In the genomic region with DNA sequence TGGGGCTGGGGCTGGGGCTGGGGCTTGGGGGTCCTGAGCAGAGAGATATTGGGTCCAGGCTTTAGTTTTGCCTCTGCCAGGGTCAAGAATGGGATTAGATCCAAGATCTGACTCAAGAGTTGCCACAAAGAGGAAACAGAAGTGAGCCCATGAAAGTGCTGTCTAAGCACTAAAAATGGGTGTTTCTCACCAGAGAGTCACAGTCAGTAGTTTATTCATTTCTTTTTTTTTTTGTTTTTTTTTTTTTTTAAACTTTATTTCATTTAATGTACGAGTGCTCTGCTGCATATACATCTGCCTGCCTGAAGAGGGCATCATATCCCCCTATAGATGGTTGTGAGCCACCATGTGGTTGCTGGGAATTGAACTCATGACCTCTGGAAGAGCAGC, we compare ENCODE assay signal across 34 mouse cellular contexts. TPM values are rescaled to one million over a fixed set of nuclear protein-coding genes. Genes with fewer than 3 reads are reported as not detected.
DNase-seq lines count a peak whose midpoint lies in the region; ATAC-seq and TF ChIP-seq lines count a peak whose summit lies in the region.
"Had no signal": no experiment of that assay in that cellular context is flagged by ENCODE, and none has a peak within 500 bp of the region (broad histone marks: within the 10 kb centered on the region; RNA-seq: fewer than 3 reads in every experiment).

No protein-coding gene starts in this region.

- H3K9me3 ChIP-seq in liver, embryonic 11.5 days (ENCODE audit: control insufficient read depth, low read length) = no peaks in the 10 kb centered on the region
- H3K9me3 ChIP-seq in stomach, postnatal 0 days (ENCODE audit: control insufficient read depth, low read length) = no peaks in the 10 kb centered on the region
- H3K9me3 ChIP-seq: embryonic facial prominence, embryonic 12.5 days; limb, embryonic 10.5 days; liver, embryonic 13.5 days; lung, embryonic 15.5 days; midbrain, embryonic 10.5 days; neural tube, embryonic 13.5 days; stomach, embryonic 15.5 days had no signal

- TF ChIP-seq EP300 in stomach, postnatal 0 days (optimal IDR thresholded peaks at IDR 0.05) = no peak

- ATAC-seq in liver, embryonic 11.5 days (replicated peaks; ENCODE audit: low FRiP score) = no peak
- no peak for ATAC-seq in stomach, postnatal 0 days (ENCODE audit: low FRiP score, low TSS enrichment)
- no peak for ATAC-seq in cerebellum, adult (ENCODE audit: insufficient number of reproducible peaks, low FRiP score, low TSS enrichment)
- ATAC-seq: CD4-positive, CD25-positive, alpha-beta regulatory T cell, adult 4 months; forebrain, postnatal 0 days; hindbrain, embryonic 16.5 days; intestine, embryonic 16.5 days; midbrain, embryonic 16.5 days had no signal

- H3K36me3 ChIP-seq in liver, adult 2 months (ENCODE audit: control insufficient read depth, insufficient read depth, low read length) = no peaks in the 10 kb centered on the region
- peaks cover 26% of the 10 kb centered on the region for H3K36me3 ChIP-seq in liver, embryonic 11.5 days (ENCODE audit: control insufficient read depth, insufficient read depth, low read length)
- H3K36me3 ChIP-seq in stomach, postnatal 0 days (ENCODE audit: control insufficient read depth, insufficient read depth, low read length) = peaks cover 13% of the 10 kb centered on the region; the same call in 1 of the 2 replicates

- no peak for TF ChIP-seq CTCF in liver, adult 2 months (IDR thresholded peaks at IDR 0.05; ENCODE audit: low read depth, low read length)
- TF ChIP-seq CTCF in stomach, postnatal 0 days (IDR thresholded peaks at IDR 0.05; ENCODE audit: low read depth) = peak; percentile 21; the same call in 1 of the 2 replicates

- DNase-seq in adrenal gland, postnatal 14 days = peak; percentile 2
- no peak for DNase-seq in adrenal gland, postnatal 25 days
- DNase-seq in liver, adult 2 months (ENCODE audit: extremely low read depth, low read depth, low spot score) = peak; percentile 24
- no peak for DNase-seq in liver, embryonic 11.5 days (ENCODE audit: low spot score)
- peak; percentile 42 for DNase-seq in NIH3T3 (ENCODE audit: low read depth)
- DNase-seq in stomach, postnatal 0 days (ENCODE audit: low spot score) = no peak
- DNase-seq in right cerebral cortex, postnatal 14 days = no peak
- DNase-seq: adrenal gland, postnatal 36 days; forebrain, postnatal 0 days; gastrocnemius, postnatal 14 days; heart, postnatal 4 days; kidney, adult 9 months; kidney, postnatal 4 days; layer of hippocampus, adult 9-11 months; liver, embryonic 13.5 days; lung, postnatal 36 days; right cerebral cortex, adult 18-20 months; thymus, adult 18-20 months; thymus, postnatal 4 days had no signal

- no peak overlapping the region for H3K4me3 ChIP-seq in liver, adult 2 months (ENCODE audit: insufficient read depth, low read depth, low read length)
- no peak overlapping the region for H3K4me3 ChIP-seq in liver, embryonic 11.5 days (ENCODE audit: low read depth, low read length)
- H3K4me3 ChIP-seq in stomach, postnatal 0 days (ENCODE audit: low read depth, low read length) = no peak overlapping the region
- H3K4me3 ChIP-seq: embryonic facial prominence, embryonic 12.5 days; limb, embryonic 10.5 days; liver, embryonic 13.5 days; lung, embryonic 15.5 days; midbrain, embryonic 10.5 days; myocyte; neural tube, embryonic 13.5 days; stomach, embryonic 15.5 days had no signal

- H3K79me2 ChIP-seq in liver, adult 2 months (ENCODE audit: control insufficient read depth, insufficient read depth, low read length) = no peaks in the 10 kb centered on the region

- H3K27me3 ChIP-seq in liver, adult 2 months (ENCODE audit: control insufficient read depth, insufficient read depth, low read length) = no peaks in the 10 kb centered on the region
- H3K27me3 ChIP-seq in liver, embryonic 11.5 days (replicated peaks; ENCODE audit: control insufficient read depth, insufficient read depth, low read length) = no peaks in the 10 kb centered on the region
- no peaks in the 10 kb centered on the region for H3K27me3 ChIP-seq in stomach, postnatal 0 days (ENCODE audit: control insufficient read depth, insufficient read depth, low read length)
- H3K27me3 ChIP-seq: embryonic facial prominence, embryonic 12.5 days; liver, embryonic 13.5 days; lung, embryonic 15.5 days; neural tube, embryonic 13.5 days; stomach, embryonic 15.5 days had no signal

- no peak for TF ChIP-seq POLR2A in liver, adult 2 months (IDR thresholded peaks at IDR 0.05; ENCODE audit: extremely low read depth, insufficient read depth, low read length)

- 90% methylated on average over 1 of the region's 1 CpGs for WGBS in liver, adult 2 months
- 85% methylated on average over 1 of the region's 1 CpGs for WGBS in liver, embryonic 11.5 days
- WGBS in stomach, postnatal 0 days = 74% methylated on average over 1 of the region's 1 CpGs

- H3K27ac ChIP-seq in liver, adult 2 months (replicated peaks; ENCODE audit: insufficient read depth, low read depth, low read length) = no peak overlapping the region
- H3K27ac ChIP-seq in liver, embryonic 11.5 days (ENCODE audit: low read depth, low read length) = no peak overlapping the region
- no peak overlapping the region for H3K27ac ChIP-seq in stomach, postnatal 0 days (replicated peaks)
- H3K27ac ChIP-seq: embryonic facial prominence, embryonic 12.5 days; limb, embryonic 10.5 days; lung, embryonic 15.5 days; midbrain, embryonic 10.5 days; neural tube, embryonic 13.5 days; stomach, embryonic 15.5 days had no signal

- no peak overlapping the region for H3K4me2 ChIP-seq in liver, embryonic 11.5 days
- H3K4me2 ChIP-seq in stomach, postnatal 0 days (replicated peaks; ENCODE audit: low read depth) = no peak overlapping the region
- H3K4me2 ChIP-seq: embryonic facial prominence, embryonic 12.5 days; liver, embryonic 13.5 days; lung, embryonic 15.5 days; neural tube, embryonic 13.5 days; stomach, embryonic 15.5 days had no signal

- H3K9ac ChIP-seq in liver, adult 2 months (ENCODE audit: low read depth, low read length) = no peak overlapping the region
- H3K9ac ChIP-seq in liver, embryonic 11.5 days (ENCODE audit: low read depth, low read length) = no peak overlapping the region
- no peak overlapping the region for H3K9ac ChIP-seq in stomach, postnatal 0 days (ENCODE audit: low read length)
- H3K9ac ChIP-seq: embryonic facial prominence, embryonic 12.5 days; forebrain, postnatal 0 days; liver, embryonic 13.5 days; lung, embryonic 15.5 days; neural tube, embryonic 13.5 days; stomach, embryonic 15.5 days had no signal

- H3K4me1 ChIP-seq in liver, adult 2 months (ENCODE audit: control insufficient read depth, insufficient read depth, low read length) = peaks cover 3% of the 10 kb centered on the region; the same call in 1 of the 2 replicates
- peaks cover 20% of the 10 kb centered on the region for H3K4me1 ChIP-seq in liver, embryonic 11.5 days (replicated peaks; ENCODE audit: control insufficient read depth, insufficient read depth, low read length)
- no peaks in the 10 kb centered on the region; the same call in 1 of the 2 replicates for H3K4me1 ChIP-seq in stomach, postnatal 0 days (replicated peaks; ENCODE audit: control insufficient read depth, insufficient read depth)

RNA-seq across cellular contexts. Expression of a gene that starts 13.2 kb away (rescaled TPM):
- 39.0 and 42.2 TPM in 2 replicates for total RNA-seq in adrenal gland, postnatal 14 days (2021)
- 44.5 and 44.6 TPM in 2 replicates for total RNA-seq in adrenal gland, postnatal 25 days (2021)
- total RNA-seq in liver, adult 2 months (2014; rRNA removed) = 1.7 and 2.6 TPM in 2 replicates
- 2.0 and 2.1 TPM in 2 replicates for polyA plus RNA-seq in liver, adult 2 months (2012; rRNA removed)
- 43.4 and 47.4 TPM in 2 replicates for polyA plus RNA-seq in liver, embryonic 11.5 days (2014; fragmentation: Nextera tagmentation; extraction: Ambion mirVana)
- 21.2 and 21.5 TPM in 2 replicates for polyA plus RNA-seq in stomach, postnatal 0 days (2015; fragmentation: Nextera tagmentation; extraction: Ambion mirVana)

RNA-seq across cellular contexts. Expression of a gene that starts 35.0 kb away (rescaled TPM):
- 28.0 and 31.0 TPM in 2 replicates for total RNA-seq in adrenal gland, postnatal 14 days (2021)
- total RNA-seq in adrenal gland, postnatal 25 days (2021) = 27.0 and 31.9 TPM in 2 replicates
- total RNA-seq in liver, adult 2 months (2014; rRNA removed) = 2.2 and 2.7 TPM in 2 replicates
- 0.98 and 1.2 TPM in 2 replicates for polyA plus RNA-seq in liver, adult 2 months (2012; rRNA removed)
- polyA plus RNA-seq in liver, embryonic 11.5 days (2014; fragmentation: Nextera tagmentation; extraction: Ambion mirVana) = 22.3 and 27.4 TPM in 2 replicates
- polyA plus RNA-seq in stomach, postnatal 0 days (2015; fragmentation: Nextera tagmentation; extraction: Ambion mirVana) = 22.1 and 25.3 TPM in 2 replicates

RNA-seq across cellular contexts. Expression of a gene that starts 52.2 kb away (rescaled TPM):
- 0.68 and 1.1 TPM in 2 replicates for total RNA-seq in adrenal gland, postnatal 14 days (2021)
- total RNA-seq in adrenal gland, postnatal 25 days (2021) = 0.30 and 0.33 TPM in 2 replicates
- not detected in 2 replicates for total RNA-seq in liver, adult 2 months (2014; rRNA removed)
- not detected in 2 replicates for polyA plus RNA-seq in liver, adult 2 months (2012; rRNA removed)
- 1.1 and 1.5 TPM in 2 replicates for polyA plus RNA-seq in liver, embryonic 11.5 days (2014; fragmentation: Nextera tagmentation; extraction: Ambion mirVana)
- polyA plus RNA-seq in stomach, postnatal 0 days (2015; fragmentation: Nextera tagmentation; extraction: Ambion mirVana) = 0.91 and 1.1 TPM in 2 replicates
- polyA plus RNA-seq: CD4-positive, CD25-positive, alpha-beta regulatory T cell, adult 4 months; myocyte had no signal

RNA-seq across cellular contexts. Expression of a gene that starts 52.3 kb away (rescaled TPM):
- not detected in 2 replicates for total RNA-seq in adrenal gland, postnatal 14 days (2021)
- total RNA-seq in adrenal gland, postnatal 25 days (2021) = not detected in 2 replicates
- total RNA-seq in liver, adult 2 months (2014; rRNA removed) = not detected in 2 replicates
- not detected in 2 replicates for polyA plus RNA-seq in liver, adult 2 months (2012; rRNA removed)
- polyA plus RNA-seq in liver, embryonic 11.5 days (2014; fragmentation: Nextera tagmentation; extraction: Ambion mirVana) = not detected in 2 replicates
- 0.11 TPM in 1 of 2 replicates, not detected in the other for polyA plus RNA-seq in stomach, postnatal 0 days (2015; fragmentation: Nextera tagmentation; extraction: Ambion mirVana)
- total RNA-seq: adrenal gland, postnatal 36 days; forebrain, postnatal 0 days; gastrocnemius, postnatal 14 days; heart, adult 8-10 months; heart, postnatal 4 days had no signal
- polyA plus RNA-seq: CD4-positive, CD25-positive, alpha-beta regulatory T cell, adult 4 months; embryonic facial prominence, embryonic 12.5 days; forebrain, embryonic 11.5 days; heart, embryonic 14.5 days; intestine, embryonic 16.5 days; limb, embryonic 10.5 days; lung, embryonic 15.5 days; midbrain, embryonic 10.5 days; midbrain, embryonic 16.5 days; myocyte; neural tube, embryonic 13.5 days; stomach, embryonic 15.5 days had no signal

Comparison
In these comparisons a context has a peak if more than half of its experiments do, and no peak if none do; other contexts are left out.
1. DNase-seq: peak in adrenal gland, postnatal 14 days (single experiment), liver, adult 2 months (single experiment) and NIH3T3 (single experiment); none in adrenal gland, postnatal 25 days (single experiment), liver, embryonic 11.5 days (single experiment), stomach, postnatal 0 days (single experiment) and right cerebral cortex, postnatal 14 days (single experiment).
2. RNA of a gene that starts 13.2 kb away (total RNA-seq): 44.5 to 44.6 TPM in adrenal gland, postnatal 25 days and 39.0 to 42.2 TPM in adrenal gland, postnatal 14 days; 1.7 to 2.6 TPM in liver, adult 2 months; every median in the first group is over 10 times any median in the second.